Mouse (Mus musculus) 3134 (cell line): ENCODE measurements around the gene Mrgprb1.
"Not testable (repeated sequence)": the region's sequence is repeated elsewhere in the genome, so short reads cannot be mapped to it uniquely, and the experiment has no call there.

Experiments
- DNase-seq: peaks from one replicate; pipeline ENCODE4 v3.0.0-alpha.2; 2011; ENCODE audit warnings: low spot score; ENCODE audit not compliant: insufficient read length; ENCODE audit errors: extremely low read depth

Mrgprb1 gene

GRCm38 (mm10) chr7:48456242-48456641 lies at the start of gene Mrgprb1:
Gene Mrgprb1, minus strand, starts transcription at chr7:48456342.
- DNase-seq, result no peak

DNA sequence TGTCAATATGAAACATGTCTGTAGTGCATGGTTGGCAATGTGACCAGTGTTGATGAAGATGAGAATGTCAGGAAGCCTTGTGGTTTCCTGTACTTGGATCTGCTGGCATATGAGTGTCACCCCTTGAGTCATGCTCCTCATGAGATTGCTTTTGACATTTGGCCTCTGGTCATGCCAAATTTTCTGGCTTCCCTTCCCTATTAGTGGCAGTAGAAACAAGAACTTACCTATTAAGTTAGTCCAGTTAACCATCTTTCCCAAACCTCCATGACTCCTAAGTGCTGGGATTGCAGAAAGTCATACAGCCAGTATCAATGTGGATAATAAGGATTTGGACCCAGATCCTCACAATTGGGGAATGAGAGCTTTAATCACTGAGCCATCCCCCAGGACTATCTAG lies 43.1 kb upstream of the Mrgprb1 start, which contains the start of gene Mrgprx2:
Gene Mrgprx2, minus strand, starts transcription at position 101 of the 400 bp plus-strand sequence.
- DNase-seq, result no peak

DNA sequence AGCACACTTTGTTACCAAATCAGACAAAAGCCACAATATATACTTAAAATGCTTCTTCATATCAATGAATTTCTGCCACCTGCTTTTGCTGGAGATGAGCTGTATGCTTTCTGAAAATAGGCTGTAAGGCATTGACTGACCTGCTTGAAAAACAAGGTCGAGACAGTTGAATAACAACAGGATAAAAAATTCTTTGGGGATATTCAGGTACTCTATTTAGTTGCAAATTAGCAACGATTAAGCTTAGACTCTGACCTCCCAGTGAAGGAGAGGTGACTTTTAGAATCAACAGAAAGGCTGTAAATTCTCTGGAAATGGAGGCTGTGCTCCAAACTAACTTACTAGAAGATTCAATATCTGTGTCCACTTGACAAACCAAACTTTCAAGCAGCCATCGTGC lies 19.6 kb downstream of the Mrgprb1 start:
- DNase-seq, result no peak

DNA sequence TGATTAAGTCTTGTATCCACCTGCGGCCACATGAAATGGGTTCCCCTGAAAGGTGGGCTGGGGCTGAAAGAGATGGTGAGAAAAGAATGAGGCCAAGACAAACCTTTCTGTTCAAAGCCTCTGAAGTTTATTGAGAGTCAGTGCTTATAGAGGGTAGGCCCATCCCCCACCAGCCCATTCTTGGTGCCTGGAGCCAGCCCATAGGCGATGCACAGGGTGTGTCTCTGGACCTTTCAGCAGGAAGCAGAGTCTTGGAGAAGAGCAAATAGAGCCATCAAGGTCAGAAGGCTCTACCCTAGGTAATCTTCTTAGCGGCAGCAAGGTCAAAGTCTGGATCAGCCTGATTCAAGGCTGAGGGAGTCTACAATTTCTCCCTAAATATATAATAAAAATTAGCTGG lies 20.2 kb downstream of the Mrgprb1 start:
- not testable (repeated sequence) for DNase-seq
